Mouse (Mus musculus) kidney, embryonic 16.5 days (tissue): ENCODE data around the gene Sertad2. TPM values are rescaled to one million over a fixed set of nuclear protein-coding genes. Genes with fewer than 3 reads are reported as not detected.

Experiments
- ATAC-seq: fragments of 200-750 bp; cut with Nextera tagmentation; 2 replicates; pipeline ENCODE4 v1.8.0; 2017; ENCODE audit warnings: moderate TSS enrichment; ENCODE audit not compliant: low FRiP score, low TSS enrichment
- H3K27ac ChIP-seq: fragments of 300-500 bp; sonication (generic); 2 replicates; pipeline ENCODE4 v1.5.1; 2014; ENCODE audit warnings: low read length
- H3K27me3 ChIP-seq: fragments of 300-500 bp; sonication (generic); 2 replicates; pipeline ENCODE4 v1.6.1; 2014; ENCODE audit warnings: low read length, control low read depth, mixed read lengths; ENCODE audit not compliant: insufficient read depth
- H3K36me3 ChIP-seq: fragments of 300-500 bp; sonication (generic); 2 replicates; pipeline ENCODE4 v1.6.1; 2014; ENCODE audit warnings: low read length, control low read depth, mixed read lengths; ENCODE audit not compliant: insufficient read depth
- H3K4me1 ChIP-seq: fragments of 300-500 bp; sonication (generic); 2 replicates; pipeline ENCODE4 v1.6.1; 2014; ENCODE audit warnings: low read length, control low read depth, mixed read lengths; ENCODE audit not compliant: insufficient read depth
- H3K4me2 ChIP-seq: fragments of 300-500 bp; sonication (generic); replicated peaks from 2 replicates; pipeline ENCODE4 v1.6.1; 2014; ENCODE audit warnings: low read depth, low read length
- H3K4me3 ChIP-seq: fragments of 300-500 bp; sonication (generic); 2 replicates; pipeline ENCODE4 v1.5.1; 2014; ENCODE audit warnings: mild to moderate bottlenecking, low read length
- H3K9ac ChIP-seq: fragments of 300-500 bp; sonication (generic); replicated peaks from 2 replicates; pipeline ENCODE4 v1.6.1; 2014; ENCODE audit warnings: low read length
- H3K9me3 ChIP-seq: fragments of 300-500 bp; sonication (generic); 2 replicates; pipeline ENCODE4 v1.6.1; 2016; ENCODE audit warnings: low read length, control low read depth
- WGBS: fragments of 180-500 bp; shearing (Covaris S2); extraction: QIAGEN DNeasy Blood & Tissue Kit; methylation state at CpG from one replicate; pipeline ENCODE4 v1.1.7; 2014; 5-methylcytosine and 5-hydroxymethylcytosine counted together
- polyA plus RNA-seq: library from polyadenylated mRNA; unstranded; fragments of >200 nt; fragmentation: Nextera tagmentation; extraction: Ambion mirVana; gene quantifications from 2 replicates; pipeline ENCODE4 v1.2.1, GENCODE M21; 2015

Sertad2 gene
- polyA plus RNA-seq = 33.1 and 38.4 TPM in 2 replicates

- 0% methylated on average over 53 of the region's 62 CpGs for WGBS
- H3K27ac ChIP-seq = peak within 1 kb of the TSS; percentile 95
Observed at GRCm38 (mm10) chr11:20542739-20543452, at the start of gene Sertad2. Gene Sertad2, plus strand, starts transcription at chr11:20543253.

GRCm38 (mm10) chr11:20493922-20494626 is 49.0 kb upstream of the Sertad2 start:
- Histone ChIP-seq H3K4me1 (no peaks in the 10 kb centered on the region), H3K9ac (no peak overlapping the region), H3K4me2 (no peak overlapping the region), H3K27me3 (no peaks in the 10 kb centered on the region), H3K4me3 (no peak overlapping the region), H3K27ac (no peak overlapping the region), H3K36me3 (no peaks in the 10 kb centered on the region), H3K9me3 (no peaks in the 10 kb centered on the region)
- ATAC-seq = no peak
- 77% methylated on average over 6 of the region's 6 CpGs for WGBS

More at GRCm38 (mm10) chr11:20542739-20543452, at the start of gene Sertad2:
- H3K4me2 ChIP-seq = peak within 1 kb of the TSS; percentile 86
- peaks cover 3% of the 10 kb centered on the region; the same call in 1 of the 2 replicates for H3K4me1 ChIP-seq
- H3K9me3 ChIP-seq = no peaks in the 10 kb centered on the region
- H3K27me3 ChIP-seq = no peaks in the 10 kb centered on the region
- H3K9ac ChIP-seq = peak within 1 kb of the TSS; percentile 83
- H3K36me3 ChIP-seq = no peaks in the 10 kb centered on the region
- ATAC-seq = peak; percentile 100
- H3K4me3 ChIP-seq = peak within 1 kb of the TSS; percentile 79

- no peak overlapping the region for H3K4me3 ChIP-seq
- no peak for ATAC-seq
- no peaks in the 10 kb centered on the region for H3K9me3 ChIP-seq
- no peaks in the 10 kb centered on the region for H3K4me1 ChIP-seq
- WGBS = 43% methylated on average over 3 of the region's 3 CpGs
- H3K27ac ChIP-seq = no peak overlapping the region
- H3K4me2 ChIP-seq = no peak overlapping the region
- H3K27me3 ChIP-seq = no peaks in the 10 kb centered on the region
- H3K9ac ChIP-seq = no peak overlapping the region
- no peaks in the 10 kb centered on the region for H3K36me3 ChIP-seq
Observed at GRCm38 (mm10) chr11:20500516-20500915, 42.5 kb upstream of the Sertad2 start.

- no peaks in the 10 kb centered on the region for H3K4me1 ChIP-seq
- H3K9me3 ChIP-seq = no peaks in the 10 kb centered on the region
- H3K4me2 ChIP-seq = no peak overlapping the region
- ATAC-seq = no peak
- no peak overlapping the region for H3K27ac ChIP-seq
- H3K9ac ChIP-seq = no peak overlapping the region
- H3K27me3 ChIP-seq = no peaks in the 10 kb centered on the region
- no peaks in the 10 kb centered on the region for H3K36me3 ChIP-seq
- H3K4me3 ChIP-seq = no peak overlapping the region
- 75% methylated on average over 5 of the region's 5 CpGs for WGBS
Observed at GRCm38 (mm10) chr11:20501160-20501955, 41.7 kb upstream of the Sertad2 start.

GRCm38 (mm10) chr11:20513574-20513973 is 29.5 kb upstream of the Sertad2 start:
- ATAC-seq = no peak
- Histone ChIP-seq H3K36me3 (no peaks in the 10 kb centered on the region), H3K4me2 (no peak overlapping the region), H3K4me1 (no peaks in the 10 kb centered on the region), H3K27me3 (no peaks in the 10 kb centered on the region), H3K4me3 (no peak overlapping the region), H3K27ac (no peak overlapping the region), H3K9me3 (no peaks in the 10 kb centered on the region), H3K9ac (no peak overlapping the region)
- WGBS = 74% methylated on average over 6 of the region's 6 CpGs

- no peaks in the 10 kb centered on the region for H3K9me3 ChIP-seq
- no peak overlapping the region for H3K27ac ChIP-seq
- no peak overlapping the region for H3K4me2 ChIP-seq
- ATAC-seq = no peak
- H3K4me1 ChIP-seq = no peaks in the 10 kb centered on the region
- no peak overlapping the region for H3K4me3 ChIP-seq
- H3K9ac ChIP-seq = no peak overlapping the region
- WGBS = 75% methylated on average over 4 of the region's 4 CpGs
- H3K36me3 ChIP-seq = no peaks in the 10 kb centered on the region
- H3K27me3 ChIP-seq = no peaks in the 10 kb centered on the region
Observed at GRCm38 (mm10) chr11:20514757-20515156, 28.3 kb upstream of the Sertad2 start.

GRCm38 (mm10) chr11:20521321-20521720 is 21.7 kb upstream of the Sertad2 start:
- Histone ChIP-seq H3K27ac (no peak overlapping the region), H3K9ac (no peak overlapping the region), H3K9me3 (no peaks in the 10 kb centered on the region), H3K4me3 (no peak overlapping the region), H3K4me1 (no peaks in the 10 kb centered on the region), H3K4me2 (no peak overlapping the region), H3K36me3 (no peaks in the 10 kb centered on the region), H3K27me3 (no peaks in the 10 kb centered on the region)
- ATAC-seq = no peak
- WGBS = 86% methylated on average over 2 of the region's 2 CpGs

- 55% methylated on average over 4 of the region's 4 CpGs for WGBS
- H3K27me3 ChIP-seq = no peaks in the 10 kb centered on the region
- no peaks in the 10 kb centered on the region for H3K9me3 ChIP-seq
- no peak overlapping the region for H3K4me2 ChIP-seq
- H3K27ac ChIP-seq = no peak overlapping the region
- H3K4me1 ChIP-seq = no peaks in the 10 kb centered on the region
- no peak overlapping the region for H3K9ac ChIP-seq
- no peaks in the 10 kb centered on the region for H3K36me3 ChIP-seq
- ATAC-seq = no peak; the same call in 1 of the 2 replicates
- H3K4me3 ChIP-seq = no peak overlapping the region
Observed at GRCm38 (mm10) chr11:20522750-20523149, 20.3 kb upstream of the Sertad2 start.

GRCm38 (mm10) chr11:20524435-20524834 is 18.6 kb upstream of the Sertad2 start:
- Histone ChIP-seq H3K4me1 (no peaks in the 10 kb centered on the region), H3K36me3 (no peaks in the 10 kb centered on the region), H3K9me3 (no peaks in the 10 kb centered on the region), H3K27me3 (no peaks in the 10 kb centered on the region), H3K4me3 (no peak overlapping the region), H3K27ac (no peak overlapping the region), H3K4me2 (no peak overlapping the region), H3K9ac (no peak overlapping the region)
- 91% methylated on average over 1 of the region's 1 CpGs for WGBS
- ATAC-seq = no peak
